Mouse (Mus musculus): ENCODE measurements around the gene Tmx2.

GRCm38 (mm10) chr2:84679016-84679415 is at the start of gene Tmx2:
- TF ChIP-seq POLR2A (IDR thresholded peaks at IDR 0.05; ENCODE audit: borderline replicate concordance, insufficient read depth, low read length) (no peak), CTCF (IDR thresholded peaks at IDR 0.05; ENCODE audit: borderline replicate concordance, insufficient read depth, low read depth, low read length) (no peak)

Measured in cerebellum, adult 2 months (tissue).